Mouse (Mus musculus) spleen, adult 2 months (tissue): Measurements from ENCODE around the gene Gm10715.
"Not testable (repeated sequence)": the region's sequence is repeated elsewhere in the genome, so short reads cannot be mapped to it uniquely, and the experiment has no call there.

Experiments
- CTCF ChIP-seq: fragments of 200-500 bp; IDR thresholded peaks from 2 replicates; pipeline ENCODE4 v1.5.1; 2011; ENCODE audit warnings: mild to moderate bottlenecking, inconsistent platforms; ENCODE audit not compliant: insufficient read depth, insufficient read length, insufficient replicate concordance; ENCODE audit errors: extremely low read depth
- POLR2A ChIP-seq: fragments of 200-500 bp; IDR thresholded peaks from 2 replicates; pipeline ENCODE4 v1.6.1; 2011; ENCODE audit warnings: low read depth, low read length, inconsistent platforms

- not testable (repeated sequence) for TF ChIP-seq POLR2A, CTCF
These were observed 14.2 kb upstream of the Gm10715 start for GRCm38 (mm10) chr9:3022316-3023008.
